Mouse (Mus musculus): ENCODE results near the gene Espnl.

- TF ChIP-seq CTCF (IDR thresholded peaks at IDR 0.05; ENCODE audit: low read depth) (no peak), EP300 (IDR thresholded peaks at IDR 0.05; ENCODE audit: low read depth) (no peak)
These were observed 76.0 kb downstream of the Espnl start for GRCm38 (mm10) chr1:91397927-91398259.
